Mouse (Mus musculus) brain, embryonic 14.5 days (tissue): Measurements from ENCODE around the gene Klhdc8a. TPM values are rescaled to one million over a fixed set of nuclear protein-coding genes. Genes with fewer than 3 reads are reported as not detected.

Experiments
- DNase-seq: peaks from one replicate; pipeline ENCODE4 v3.0.0-alpha.2; 2011; ENCODE audit warnings: low read depth
- CTCF ChIP-seq: fragments of 200-500 bp; IDR thresholded peaks from 2 replicates; pipeline ENCODE4 v1.5.1; 2012; ENCODE audit warnings: inconsistent platforms, mild to moderate bottlenecking, moderate library complexity, borderline replicate concordance; ENCODE audit not compliant: insufficient read depth, insufficient read length; ENCODE audit errors: extremely low read depth
- POLR2A ChIP-seq: fragments of 200-500 bp; IDR thresholded peaks from 2 replicates; pipeline ENCODE4 v1.6.1; 2012; ENCODE audit warnings: mild to moderate bottlenecking, inconsistent platforms, borderline replicate concordance; ENCODE audit not compliant: poor library complexity, insufficient read depth, insufficient read length, severe bottlenecking; ENCODE audit errors: extremely low read depth
- polyA plus RNA-seq: library from polyadenylated mRNA; depleted of rRNA; stranded (reverse); fragments of >200 nt; gene quantifications from 2 replicates; pipeline ENCODE4 v1.2.3, GENCODE M21; 2012

The Klhdc8a gene
- polyA plus RNA-seq, 1 experiment = 8.1 TPM

- no peak for DNase-seq
- TF ChIP-seq POLR2A (no peak), CTCF (no peak)
Observed at GRCm38 (mm10) chr1:132308674-132309073, 10.2 kb downstream of the Klhdc8a start.

GRCm38 (mm10) chr1:132310754-132311153 lies 12.3 kb downstream of the Klhdc8a start:
- no peak for TF ChIP-seq CTCF
- no peak for TF ChIP-seq POLR2A
- no peak for DNase-seq

- TF ChIP-seq CTCF = no peak
- TF ChIP-seq POLR2A = no peak
- no peak for DNase-seq
Observed at GRCm38 (mm10) chr1:132311174-132311859, 12.9 kb downstream of the Klhdc8a start.

DNA sequence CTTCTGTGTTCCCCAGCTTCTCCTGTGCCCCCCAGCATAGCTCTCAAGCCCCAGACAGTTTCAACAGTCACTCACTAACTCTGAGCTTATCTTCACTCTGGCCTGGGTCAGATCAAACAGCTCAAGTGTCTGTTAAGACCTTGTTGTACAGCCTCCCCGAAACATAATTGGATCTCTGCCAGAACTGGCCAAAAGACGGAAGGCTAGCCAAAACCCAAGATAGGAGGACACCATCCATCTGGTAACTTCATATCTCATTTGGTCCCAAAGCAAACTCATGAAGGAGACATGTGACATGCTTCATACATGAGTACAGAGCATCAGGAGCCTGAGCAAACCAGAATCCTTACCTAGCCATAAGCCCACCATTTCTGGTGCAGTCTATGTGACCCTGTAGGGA lies 13.6 kb downstream of the Klhdc8a start:
- DNase-seq = no peak
- no peak for TF ChIP-seq CTCF
- TF ChIP-seq POLR2A = no peak

GRCm38 (mm10) chr1:132312703-132313102 lies 14.3 kb downstream of the Klhdc8a start:
- peak; percentile 67; the same call in 1 of the 2 replicates for TF ChIP-seq CTCF
- no peak for TF ChIP-seq POLR2A
- peak; percentile 85 for DNase-seq

- TF ChIP-seq CTCF = no peak
- TF ChIP-seq POLR2A = peak; percentile 64; the same call in 1 of the 2 replicates
Observed at GRCm38 (mm10) chr1:132315889-132316624, 17.6 kb downstream of the Klhdc8a start, which contains the start of gene Nuak2. TSS of gene Nuak2 (plus strand) at chr1:132316126.

GRCm38 (mm10) chr1:132316625-132316994 lies 18.2 kb downstream of the Klhdc8a start:
- TF ChIP-seq POLR2A (no peak), CTCF (no peak)
- DNase-seq = no peak

More at GRCm38 (mm10) chr1:132315889-132316624, 17.6 kb downstream of the Klhdc8a start, which contains the start of gene Nuak2:
- DNase-seq = peak; percentile 97

- TF ChIP-seq CTCF (no peak), POLR2A (no peak)
- peak; percentile 89 for DNase-seq
Observed at GRCm38 (mm10) chr1:132317413-132317812, 19.0 kb downstream of the Klhdc8a start.

- TF ChIP-seq CTCF (no peak), POLR2A (no peak)
- peak; percentile 83 for DNase-seq
Observed at GRCm38 (mm10) chr1:132317894-132318863, 19.8 kb downstream of the Klhdc8a start.

DNA sequence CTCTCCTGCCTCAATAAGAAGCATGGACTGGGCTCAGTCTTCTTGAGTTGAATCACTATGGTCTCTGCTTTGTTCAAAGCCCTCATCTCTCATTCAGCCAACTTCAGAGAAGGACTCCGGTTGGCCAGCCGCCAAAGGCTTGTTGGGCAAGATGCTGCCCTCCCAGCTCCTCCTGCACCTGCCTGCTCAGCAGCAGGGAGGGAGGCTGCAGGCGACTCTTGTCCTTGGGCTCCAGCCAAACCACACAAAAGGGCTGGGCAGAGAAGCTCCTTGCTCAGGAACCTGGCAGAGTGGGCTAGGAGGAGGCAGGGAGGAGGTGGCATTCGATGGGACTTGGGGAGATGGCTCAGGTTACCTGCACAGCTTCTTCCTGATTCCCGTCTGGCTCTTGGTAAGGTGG lies 20.8 kb downstream of the Klhdc8a start:
- TF ChIP-seq CTCF (no peak), POLR2A (no peak)
- peak; percentile 96 for DNase-seq

GRCm38 (mm10) chr1:132321821-132322580 lies 23.6 kb downstream of the Klhdc8a start:
- DNase-seq = no peak
- TF ChIP-seq CTCF (no peak), POLR2A (no peak)
